Mouse (Mus musculus) kidney, adult 2 months (tissue): ENCODE data around the gene Itga8. TPM values are rescaled to one million over a fixed set of nuclear protein-coding genes. Genes with fewer than 3 reads are reported as not detected.
A peak's percentile ranks its signal among the peaks of the same experiment; 100 is the strongest.

Experiments
- DNase-seq: peaks from one replicate; pipeline ENCODE4 v3.0.0; 2021
- H3K27ac ChIP-seq: fragments of 200-500 bp; 2 replicates; pipeline ENCODE4 v1.5.1; 2012; ENCODE audit warnings: low read depth, low read length, control low read depth, inconsistent platforms; ENCODE audit not compliant: insufficient read depth
- H3K27me3 ChIP-seq: fragments of 200-500 bp; replicated peaks from 2 replicates; pipeline ENCODE4 v1.6.1; 2012; ENCODE audit warnings: mild to moderate bottlenecking, moderate library complexity, low read length, inconsistent platforms; ENCODE audit not compliant: control insufficient read depth, insufficient read depth
- H3K36me3 ChIP-seq: fragments of 200-500 bp; 2 replicates; pipeline ENCODE4 v1.6.1; 2012; ENCODE audit warnings: mild to moderate bottlenecking, moderate library complexity, low read length, inconsistent platforms; ENCODE audit not compliant: control insufficient read depth, insufficient read depth
- H3K4me1 ChIP-seq: fragments of 200-500 bp; 2 replicates; pipeline ENCODE4 v1.6.1; 2011; ENCODE audit warnings: low read length; ENCODE audit not compliant: control insufficient read depth, insufficient read depth
- H3K4me3 ChIP-seq: fragments of 200-500 bp; 2 replicates; pipeline ENCODE4 v1.5.1; 2011; ENCODE audit warnings: mild to moderate bottlenecking, low read depth, low read length, control low read depth; ENCODE audit not compliant: insufficient read depth
- CTCF ChIP-seq: fragments of 200-500 bp; conservative IDR thresholded peaks from 2 replicates; pipeline ENCODE4 v1.5.1; 2011; ENCODE audit warnings: low read depth, mild to moderate bottlenecking, control low read depth, low read length, moderate library complexity, mixed read lengths; ENCODE audit not compliant: insufficient read depth, insufficient read length
- POLR2A ChIP-seq: fragments of 200-500 bp; IDR thresholded peaks from one replicate; pipeline ENCODE4 v1.6.1; 2011; ENCODE audit warnings: low read depth, low read length, control low read depth
- WGBS: fragments of 180-500 bp; shearing (Covaris S2); methylation state at CpG from one replicate; pipeline ENCODE4 v1.1.7; 2018; 5-methylcytosine and 5-hydroxymethylcytosine counted together
- polyA plus RNA-seq: library from polyadenylated mRNA; depleted of rRNA; stranded (reverse); fragments of >200 nt; gene quantifications from 2 replicates; pipeline ENCODE4 v1.2.3, GENCODE M21; 2012

Itga8 gene
- polyA plus RNA-seq, 1 experiment = 9.7 TPM

GRCm38 (mm10) chr2:12198699-12199098 lies 103.0 kb downstream of the Itga8 start:
- no peak for TF ChIP-seq CTCF
- no peak for TF ChIP-seq POLR2A
- no peak overlapping the region for H3K4me3 ChIP-seq
- no peaks in the 10 kb centered on the region for H3K4me1 ChIP-seq
- no peak for DNase-seq
- H3K27ac ChIP-seq = no peak overlapping the region
- 56% methylated on average over 7 of the region's 7 CpGs for WGBS
- no peaks in the 10 kb centered on the region for H3K36me3 ChIP-seq
- H3K27me3 ChIP-seq = no peaks in the 10 kb centered on the region

GRCm38 (mm10) chr2:12198214-12198613 lies 103.5 kb downstream of the Itga8 start:
- TF ChIP-seq CTCF = no peak
- no peak for TF ChIP-seq POLR2A
- H3K4me3 ChIP-seq = no peak overlapping the region
- no peaks in the 10 kb centered on the region for H3K36me3 ChIP-seq
- no peak for DNase-seq
- 80% methylated on average over 3 of the region's 3 CpGs for WGBS
- H3K27ac ChIP-seq = no peak overlapping the region
- no peaks in the 10 kb centered on the region for H3K27me3 ChIP-seq
- H3K4me1 ChIP-seq = no peaks in the 10 kb centered on the region

- Histone ChIP-seq H3K27me3 (no peaks in the 10 kb centered on the region), H3K4me1 (no peaks in the 10 kb centered on the region), H3K27ac (no peak overlapping the region), H3K36me3 (no peaks in the 10 kb centered on the region), H3K4me3 (no peak overlapping the region)
- DNase-seq = peak; percentile 68
- WGBS = 63% methylated on average over 4 of the region's 4 CpGs
- no peak for TF ChIP-seq POLR2A
- no peak for TF ChIP-seq CTCF
These were observed 104.0 kb downstream of the Itga8 start for GRCm38 (mm10) chr2:12197711-12198110.

GRCm38 (mm10) chr2:12189026-12189425 lies 112.7 kb downstream of the Itga8 start:
- no peaks in the 10 kb centered on the region for H3K4me1 ChIP-seq
- DNase-seq = no peak
- no peak overlapping the region for H3K4me3 ChIP-seq
- H3K36me3 ChIP-seq = no peaks in the 10 kb centered on the region
- H3K27me3 ChIP-seq = no peaks in the 10 kb centered on the region
- 74% methylated on average over 6 of the region's 6 CpGs for WGBS
- TF ChIP-seq CTCF (no peak), POLR2A (no peak)
- H3K27ac ChIP-seq = no peak overlapping the region

GRCm38 (mm10) chr2:12187646-12188045 lies 114.1 kb downstream of the Itga8 start:
- DNase-seq = no peak
- 55% methylated on average over 5 of the region's 5 CpGs for WGBS
- Histone ChIP-seq H3K4me1 (no peaks in the 10 kb centered on the region), H3K27ac (no peak overlapping the region), H3K27me3 (no peaks in the 10 kb centered on the region), H3K36me3 (no peaks in the 10 kb centered on the region), H3K4me3 (no peak overlapping the region)
- no peak for TF ChIP-seq CTCF
- TF ChIP-seq POLR2A = no peak

- TF ChIP-seq CTCF = no peak
- TF ChIP-seq POLR2A = no peak
- WGBS = 66% methylated on average over 8 of the region's 8 CpGs
These were observed 119.2 kb downstream of the Itga8 start for GRCm38 (mm10) chr2:12182402-12182948.

GRCm38 (mm10) chr2:12180635-12181034 lies 121.1 kb downstream of the Itga8 start:
- H3K27ac ChIP-seq = no peak overlapping the region
- H3K4me1 ChIP-seq = no peaks in the 10 kb centered on the region
- H3K4me3 ChIP-seq = no peak overlapping the region
- H3K27me3 ChIP-seq = no peaks in the 10 kb centered on the region
- no peak for DNase-seq
- H3K36me3 ChIP-seq = no peaks in the 10 kb centered on the region
- TF ChIP-seq POLR2A (no peak), CTCF (no peak)
- 84% methylated on average over 2 of the region's 2 CpGs for WGBS

More at GRCm38 (mm10) chr2:12182402-12182948, 119.2 kb downstream of the Itga8 start:
- Histone ChIP-seq H3K27ac (no peak overlapping the region), H3K4me1 (no peaks in the 10 kb centered on the region), H3K36me3 (no peaks in the 10 kb centered on the region), H3K27me3 (no peaks in the 10 kb centered on the region), H3K4me3 (no peak overlapping the region)
- DNase-seq = no peak
